Mouse (Mus musculus) bone marrow, adult 2 months (tissue): ENCODE results near the gene Hivep3.

ENCODE experiments used
- CTCF ChIP-seq: fragments of 200-500 bp; IDR thresholded peaks from 2 replicates; pipeline ENCODE4 v1.5.1; 2011; ENCODE audit warnings: low read length, control low read depth; ENCODE audit not compliant: control insufficient read depth, insufficient read depth
- POLR2A ChIP-seq: fragments of 200-500 bp; IDR thresholded peaks from 2 replicates; pipeline ENCODE4 v1.6.1; 2011; ENCODE audit warnings: low read depth, mild to moderate bottlenecking, control low read depth, low read length, borderline replicate concordance; ENCODE audit not compliant: control insufficient read depth

DNA sequence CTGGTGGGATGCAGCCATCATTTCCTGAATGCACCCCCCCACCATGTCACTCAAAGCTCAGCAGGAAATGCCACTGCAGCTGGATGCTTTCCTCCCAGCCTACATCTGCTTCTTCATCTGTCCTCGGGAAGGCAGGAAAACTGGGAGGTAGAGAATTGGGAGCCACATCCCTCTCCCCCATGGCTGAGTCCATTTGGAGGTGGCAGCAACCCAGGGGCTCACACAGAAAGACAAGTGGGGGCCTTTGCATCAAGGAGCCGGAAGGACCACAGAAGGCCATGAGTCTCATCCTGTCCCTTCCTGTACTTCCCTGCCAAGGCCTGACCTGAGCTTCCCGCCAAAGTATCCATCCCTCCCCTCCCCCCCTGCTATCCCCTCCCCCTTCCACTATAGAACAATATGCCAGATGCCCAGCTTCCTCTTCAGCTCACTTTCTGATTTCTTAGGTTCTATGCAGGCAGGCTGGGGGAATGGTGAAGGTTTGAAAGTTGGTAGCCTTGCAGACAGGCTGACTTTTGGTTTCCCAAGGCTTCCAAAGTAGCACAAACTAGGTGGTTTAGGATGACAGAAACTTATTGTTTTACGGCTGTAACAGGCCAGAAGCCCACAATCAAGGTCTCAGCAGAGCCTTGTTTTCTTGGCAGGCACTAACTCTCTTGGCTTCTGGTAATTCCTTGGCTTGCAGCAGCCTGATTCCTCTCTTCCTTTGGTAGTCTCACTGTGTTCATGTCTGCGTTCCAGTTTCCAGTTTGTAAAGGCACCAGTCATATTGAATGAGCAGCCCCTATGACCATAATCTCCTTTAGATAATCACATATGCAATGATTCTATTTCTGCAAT is 46.2 kb downstream of the Hivep3 start:
- TF ChIP-seq CTCF (no peak), POLR2A (no peak)
